Mouse (Mus musculus): Measurements from ENCODE around the gene Ugt1a8.

GRCm38 (mm10) chr1:88258881-88259642, 171.4 kb downstream of the Ugt1a8 start:
- TF ChIP-seq POLR2A (IDR thresholded peaks at IDR 0.05; ENCODE audit: low read depth, low read length), result no peak
- no peak for TF ChIP-seq CTCF (conservative IDR thresholded peaks at IDR 0.05; ENCODE audit: insufficient read depth, insufficient read length, low read depth, low read length)
